Comparison of ENCODE assay signal across 1 mouse cellular context in genomic region chr5:122103075-122103474, GRCm38 (mm10).
TF ChIP-seq lines count a peak whose summit lies in the region.

No protein-coding gene starts in this region.

TF ChIP-seq in MEL, 35 proteins besides CTCF, POLR2A, EP300 and RAD21 (continued from another document):
- no peak for TF ChIP-seq SMC3 (IDR thresholded peaks at IDR 0.05; ENCODE audit: low read depth, low read length)
- TF ChIP-seq MXI1 (IDR thresholded peaks at IDR 0.05; ENCODE audit: low read depth, low read length), result no peak
- TF ChIP-seq RCOR1 (IDR thresholded peaks at IDR 0.05; ENCODE audit: low read depth, low read length), result no peak
- no peak for TF ChIP-seq ZKSCAN1 (IDR thresholded peaks at IDR 0.05; ENCODE audit: low read depth, low read length)
